Mouse (Mus musculus) kidney, embryonic 15.5 days (tissue): Measurements from ENCODE around the gene Alkbh6. TPM values are rescaled to one million over a fixed set of nuclear protein-coding genes. Genes with fewer than 3 reads are reported as not detected.

ENCODE experiments used
- ATAC-seq: fragments of 200-750 bp; cut with Nextera tagmentation; replicated peaks from 2 replicates; pipeline ENCODE4 v1.8.0; 2017; ENCODE audit warnings: moderate TSS enrichment; ENCODE audit not compliant: low FRiP score
- H3K27ac ChIP-seq: fragments of 300-500 bp; sonication (generic); 2 replicates; pipeline ENCODE4 v1.5.1; 2015; ENCODE audit warnings: mild to moderate bottlenecking, inconsistent platforms
- H3K27me3 ChIP-seq: fragments of 300-500 bp; sonication (generic); 2 replicates; pipeline ENCODE4 v1.6.1; 2015; ENCODE audit warnings: inconsistent platforms
- H3K36me3 ChIP-seq: fragments of 300-500 bp; sonication (generic); 2 replicates; pipeline ENCODE4 v1.6.1; 2015; ENCODE audit warnings: inconsistent platforms
- H3K4me1 ChIP-seq: fragments of 300-500 bp; sonication (generic); 2 replicates; pipeline ENCODE4 v1.6.1; 2015; ENCODE audit warnings: inconsistent platforms
- H3K4me2 ChIP-seq: fragments of 300-500 bp; sonication (generic); 2 replicates; pipeline ENCODE4 v1.6.1; 2015; ENCODE audit warnings: moderate library complexity, mild to moderate bottlenecking, inconsistent platforms
- H3K4me3 ChIP-seq: fragments of 300-500 bp; sonication (generic); replicated peaks from 2 replicates; pipeline ENCODE4 v1.5.1; 2015; ENCODE audit warnings: mild to moderate bottlenecking, inconsistent platforms
- H3K9ac ChIP-seq: fragments of 300-500 bp; sonication (generic); 2 replicates; pipeline ENCODE4 v1.6.1; 2015; ENCODE audit warnings: mild to moderate bottlenecking, inconsistent platforms
- H3K9me3 ChIP-seq: fragments of 300-500 bp; sonication (generic); replicated peaks from 2 replicates; pipeline ENCODE4 v1.6.1; 2016; ENCODE audit warnings: inconsistent platforms
- WGBS: fragments of 180-500 bp; shearing (Covaris S2); methylation state at CpG from one replicate; pipeline ENCODE4 v1.1.7; 2015; ENCODE audit warnings: mixed read lengths; 5-methylcytosine and 5-hydroxymethylcytosine counted together
- polyA plus RNA-seq: library from polyadenylated mRNA; unstranded; fragments of >200 nt; fragmentation: Nextera tagmentation; extraction: Ambion mirVana; gene quantifications from 2 replicates; pipeline ENCODE4 v1.2.1, GENCODE M21; 2015

Alkbh6 gene
- polyA plus RNA-seq, 1 experiment from 2014 or later: 95.7 TPM

- 88% methylated on average over 16 of the region's 16 CpGs for WGBS
- peaks cover 76% of the 10 kb centered on the region for H3K36me3 ChIP-seq
- no peaks in the 10 kb centered on the region for H3K27me3 ChIP-seq
- no peak overlapping the region for H3K27ac ChIP-seq
- no peak overlapping the region for H3K4me2 ChIP-seq
- no peak overlapping the region for H3K9ac ChIP-seq
- peaks cover 6% of the 10 kb centered on the region for H3K4me1 ChIP-seq
- no peak overlapping the region for H3K4me3 ChIP-seq
- no peak for ATAC-seq
- no peaks in the 10 kb centered on the region for H3K9me3 ChIP-seq
Measured at GRCm38 (mm10) chr7:30297266-30297665, 11.3 kb upstream of the Alkbh6 start.

- no peak overlapping the region for H3K27ac ChIP-seq
- no peak overlapping the region for H3K4me3 ChIP-seq
- 47% methylated on average over 3 of the region's 3 CpGs for WGBS
- no peaks in the 10 kb centered on the region for H3K9me3 ChIP-seq
- ATAC-seq: no peak
- H3K4me2 ChIP-seq: no peak overlapping the region
- peaks cover 83% of the 10 kb centered on the region for H3K36me3 ChIP-seq
- H3K4me1 ChIP-seq: no peaks in the 10 kb centered on the region
- H3K27me3 ChIP-seq: no peaks in the 10 kb centered on the region
- H3K9ac ChIP-seq: no peak overlapping the region
Measured at GRCm38 (mm10) chr7:30300914-30301313, 7.6 kb upstream of the Alkbh6 start.

- Histone ChIP-seq H3K9me3 (no peaks in the 10 kb centered on the region), H3K9ac (no peak overlapping the region), H3K27ac (no peak overlapping the region), H3K36me3 (peaks cover 62% of the 10 kb centered on the region), H3K4me2 (no peak overlapping the region), H3K4me1 (peaks cover 20% of the 10 kb centered on the region), H3K4me3 (no peak overlapping the region), H3K27me3 (no peaks in the 10 kb centered on the region)
- no peak for ATAC-seq
- 90% methylated on average over 16 of the region's 16 CpGs for WGBS
Measured at GRCm38 (mm10) chr7:30306083-30306779, 2.3 kb upstream of the Alkbh6 start.

- peak overlapping the region; percentile 60 for H3K4me3 ChIP-seq
- no peaks in the 10 kb centered on the region for H3K9me3 ChIP-seq
- H3K4me1 ChIP-seq: peaks cover 33% of the 10 kb centered on the region
- no peaks in the 10 kb centered on the region for H3K27me3 ChIP-seq
- H3K4me2 ChIP-seq: peak overlapping the region; percentile 75
- WGBS: 61% methylated on average over 15 of the region's 15 CpGs
- ATAC-seq: no peak
- H3K27ac ChIP-seq: 0 out of 2 replicates have a peak overlapping the region, but pooled peaks have one; percentile 41
- peak overlapping the region; percentile 61 for H3K9ac ChIP-seq
- peaks cover 51% of the 10 kb centered on the region for H3K36me3 ChIP-seq
Measured at GRCm38 (mm10) chr7:30309395-30310129, 1.0 kb downstream of the Alkbh6 start.

GRCm38 (mm10) chr7:30310136-30310535 lies 1.6 kb downstream of the Alkbh6 start:
- peaks cover 50% of the 10 kb centered on the region for H3K36me3 ChIP-seq
- H3K9me3 ChIP-seq: no peaks in the 10 kb centered on the region
- no peak overlapping the region for H3K27ac ChIP-seq
- no peak for ATAC-seq
- H3K4me1 ChIP-seq: peaks cover 37% of the 10 kb centered on the region
- H3K9ac ChIP-seq: no peak overlapping the region
- H3K4me3 ChIP-seq: no peak overlapping the region
- 88% methylated on average over 12 of the region's 12 CpGs for WGBS
- H3K27me3 ChIP-seq: no peaks in the 10 kb centered on the region
- H3K4me2 ChIP-seq: peak overlapping the region; percentile 75; the same call in 1 of the 2 replicates

GRCm38 (mm10) chr7:30313666-30314320 lies 5.3 kb downstream of the Alkbh6 start:
- peak overlapping the region; percentile 66 for H3K4me2 ChIP-seq
- WGBS: 40% methylated on average over 27 of the region's 27 CpGs
- peak overlapping the region; percentile 15 for H3K4me3 ChIP-seq
- H3K9me3 ChIP-seq: no peaks in the 10 kb centered on the region
- no peak for ATAC-seq
- no peaks in the 10 kb centered on the region for H3K27me3 ChIP-seq
- peaks cover 41% of the 10 kb centered on the region for H3K36me3 ChIP-seq
- H3K27ac ChIP-seq: peak overlapping the region; percentile 56; the same call in 1 of the 2 replicates
- H3K9ac ChIP-seq: peak overlapping the region; percentile 8; the same call in 1 of the 2 replicates
- peaks cover 53% of the 10 kb centered on the region for H3K4me1 ChIP-seq

- peak within 1 kb of the TSS; percentile 54 for H3K4me3 ChIP-seq
- peaks cover 46% of the 10 kb centered on the region for H3K4me1 ChIP-seq
- H3K4me2 ChIP-seq: peak within 1 kb of the TSS; percentile 66
- H3K9me3 ChIP-seq: no peaks in the 10 kb centered on the region
- under 1% methylated on average over 9 of the region's 9 CpGs for WGBS
- peak; percentile 84 for ATAC-seq
- peak within 1 kb of the TSS; percentile 54 for H3K9ac ChIP-seq
- H3K27ac ChIP-seq: peak within 1 kb of the TSS; percentile 88
- H3K36me3 ChIP-seq: peaks cover 45% of the 10 kb centered on the region
- no peaks in the 10 kb centered on the region for H3K27me3 ChIP-seq
Measured at GRCm38 (mm10) chr7:30314721-30315155, 6.2 kb downstream of the Alkbh6 start, which contains the start of gene Syne4. TSS of gene Syne4 (plus strand) at chr7:30314807.

- ATAC-seq: no peak
- H3K9me3 ChIP-seq: no peaks in the 10 kb centered on the region
- peaks cover 36% of the 10 kb centered on the region for H3K36me3 ChIP-seq
- 0 out of 2 replicates have a peak overlapping the region, but pooled peaks have one; percentile 54 for H3K9ac ChIP-seq
- peak overlapping the region; percentile 54 for H3K4me3 ChIP-seq
- no peaks in the 10 kb centered on the region for H3K27me3 ChIP-seq
- H3K4me1 ChIP-seq: peaks cover 42% of the 10 kb centered on the region
- 72% methylated on average over 13 of the region's 13 CpGs for WGBS
- H3K4me2 ChIP-seq: peak overlapping the region; percentile 66
- no peak overlapping the region for H3K27ac ChIP-seq
Measured at GRCm38 (mm10) chr7:30315559-30316529, 7.3 kb downstream of the Alkbh6 start.

GRCm38 (mm10) chr7:30318142-30318541 lies 9.6 kb downstream of the Alkbh6 start:
- 74% methylated on average over 3 of the region's 3 CpGs for WGBS
- Histone ChIP-seq H3K4me2 (no peak overlapping the region), H3K4me3 (no peak overlapping the region), H3K27me3 (no peaks in the 10 kb centered on the region), H3K9ac (no peak overlapping the region), H3K4me1 (peaks cover 57% of the 10 kb centered on the region), H3K27ac (0 out of 2 replicates have a peak overlapping the region, but pooled peaks have one; percentile 20), H3K9me3 (no peaks in the 10 kb centered on the region), H3K36me3 (peaks cover 16% of the 10 kb centered on the region; the same call in 1 of the 2 replicates)
- no peak; the same call in 1 of the 2 replicates for ATAC-seq

- Histone ChIP-seq H3K9me3 (no peaks in the 10 kb centered on the region; the same call in 1 of the 2 replicates), H3K27ac (no peak overlapping the region), H3K4me3 (peak overlapping the region; percentile 90), H3K27me3 (no peaks in the 10 kb centered on the region), H3K4me1 (peaks cover 33% of the 10 kb centered on the region), H3K36me3 (peaks cover 15% of the 10 kb centered on the region; the same call in 1 of the 2 replicates), H3K4me2 (peak overlapping the region; percentile 93), H3K9ac (no peak overlapping the region)
- no peak for ATAC-seq
- WGBS: 77% methylated on average over 2 of the region's 2 CpGs
Measured at GRCm38 (mm10) chr7:30320946-30321345, 12.4 kb downstream of the Alkbh6 start.
